Mouse (Mus musculus): ENCODE data around the gene Ccnd1. TPM values are rescaled to one million over a fixed set of nuclear protein-coding genes. Genes with fewer than 3 reads are reported as not detected.

The Ccnd1 gene
- total RNA-seq, 2 experiments from 2014 or later, result 140 to 149 TPM

Other genes starting within 250 kb of the Ccnd1 start
- 10 to 100 TPM; 21.3 to 30.6 TPM for gene Ano1, start 188.0 kb downstream of the Ccnd1 start, total RNA-seq (2021)
- under 1 TPM; 0.50 to 0.80 TPM for gene Fgf3, start 101.8 kb downstream of the Ccnd1 start, total RNA-seq (2021)
- not detected for gene Fgf4, start 92.6 kb downstream of the Ccnd1 start, total RNA-seq (2021)
- under 1 TPM in 1 of 2 experiments, not detected in 1; 0.36 TPM for gene Fgf15, start 43.4 kb downstream of the Ccnd1 start, total RNA-seq (2021)
- 10 to 100 TPM; 24.2 to 27.4 TPM for gene LTO1, start 24.8 kb downstream of the Ccnd1 start, total RNA-seq (2021)